Mouse (Mus musculus) myocyte (in vitro differentiated cells): ENCODE data around the gene Epsti1. TPM values are rescaled to one million over a fixed set of nuclear protein-coding genes. Genes with fewer than 3 reads are reported as not detected.

ENCODE experiments used
- H3K27me3 ChIP-seq: one replicate; pipeline ENCODE4 v1.6.1; 2011; ENCODE audit not compliant: control insufficient read depth, insufficient read depth, insufficient read length
- H3K36me3 ChIP-seq: one replicate; pipeline ENCODE4 v1.6.1; 2011; ENCODE audit not compliant: control insufficient read depth, insufficient read depth
- H3K4me2 ChIP-seq: one replicate; pipeline ENCODE4 v1.6.1; 2011; ENCODE audit warnings: low read depth, control low read depth
- H3K4me3 ChIP-seq: one replicate; pipeline ENCODE4 v1.5.1; 2011; ENCODE audit warnings: mild to moderate bottlenecking, control low read depth, moderate library complexity
- H3K79me2 ChIP-seq: one replicate; pipeline ENCODE4 v1.6.1; 2011; ENCODE audit not compliant: control insufficient read depth, insufficient read depth
- H3ac ChIP-seq: one replicate; pipeline ENCODE4 v1.6.1; 2011; ENCODE audit not compliant: control insufficient read depth, insufficient read length
- CEBPB ChIP-seq: IDR thresholded peaks from 2 replicates; pipeline ENCODE4 v1.6.1; 2011; ENCODE audit warnings: mild to moderate bottlenecking, moderate library complexity; ENCODE audit not compliant: poor library complexity, insufficient read depth, severe bottlenecking
- E2F4 ChIP-seq: IDR thresholded peaks from one replicate; pipeline ENCODE4 v1.6.1; 2011; ENCODE audit warnings: mild to moderate bottlenecking, control low read depth, moderate library complexity; ENCODE audit not compliant: insufficient read depth
- MAX ChIP-seq: IDR thresholded peaks from one replicate; pipeline ENCODE4 v1.6.1; 2011; ENCODE audit warnings: low read depth, mild to moderate bottlenecking, control low read depth
- MYOD1 ChIP-seq, 3 experiments: IDR thresholded peaks; one replicate each; pipeline ENCODE4 v1.6.1; 2011; ENCODE audit warnings: control low read depth in 2 of 3, low read depth in 2 of 3, mild to moderate bottlenecking in 2 of 3, moderate library complexity in 1 of 3; ENCODE audit not compliant: insufficient read length in 2 of 3, control insufficient read depth in 1 of 3
- MYOG ChIP-seq, 3 experiments: IDR thresholded peaks; one replicate each; pipeline ENCODE4 v1.6.1; 2011; ENCODE audit warnings: control low read depth in 2 of 3, low read depth in 2 of 3, mild to moderate bottlenecking in 2 of 3; ENCODE audit not compliant: insufficient read length in 2 of 3, control insufficient read depth in 1 of 3, insufficient read depth in 1 of 3
- POLR2A ChIP-seq: IDR thresholded peaks from one replicate; pipeline ENCODE4 v1.6.1; 2011; ENCODE audit warnings: low read depth, mild to moderate bottlenecking, control low read depth, moderate library complexity; ENCODE audit not compliant: insufficient read length
- POLR2AphosphoS2 ChIP-seq: IDR thresholded peaks from one replicate; pipeline ENCODE4 v1.6.1; 2011; ENCODE audit warnings: low read depth, control low read depth; ENCODE audit not compliant: insufficient read length
- REST ChIP-seq: IDR thresholded peaks from one replicate; pipeline ENCODE4 v1.6.1; 2011; ENCODE audit warnings: mild to moderate bottlenecking, control low read depth, moderate library complexity; ENCODE audit not compliant: insufficient read depth, insufficient read length
- SRF ChIP-seq: IDR thresholded peaks from one replicate; pipeline ENCODE4 v1.6.1; 2011; ENCODE audit warnings: low read depth; ENCODE audit not compliant: control insufficient read depth, insufficient read length
- TCF12 ChIP-seq: IDR thresholded peaks from one replicate; pipeline ENCODE4 v1.6.1; 2011; ENCODE audit warnings: mild to moderate bottlenecking, control low read depth; ENCODE audit not compliant: poor library complexity, insufficient read depth, severe bottlenecking
- TCF3 ChIP-seq: IDR thresholded peaks from one replicate; pipeline ENCODE4 v1.6.1; 2011; ENCODE audit warnings: low read depth, control low read depth; ENCODE audit not compliant: insufficient read length
- USF1 ChIP-seq: IDR thresholded peaks from one replicate; pipeline ENCODE4 v1.6.1; 2011; ENCODE audit warnings: low read depth, mild to moderate bottlenecking, control low read depth, moderate library complexity
- polyA plus RNA-seq: library from polyadenylated mRNA; unstranded; fragments of >200 nt; fragmentation: generic; extraction: Trizol; gene quantifications from one replicate; pipeline ENCODE4 v1.2.1, GENCODE M21; 2012; ENCODE audit warnings: missing spikeins

Epsti1 gene
- polyA plus RNA-seq, 1 experiment = 0.07 TPM

GRCm38 (mm10) chr14:78015540-78016321, 111.7 kb downstream of the Epsti1 start:
- Histone ChIP-seq H3K27me3 (no peaks in the 10 kb centered on the region), H3K4me3 (no peak overlapping the region), H3K4me2 (no peak overlapping the region), H3K36me3 (no peaks in the 10 kb centered on the region), H3K79me2 (no peaks in the 10 kb centered on the region), H3ac (no peak overlapping the region)
- TF ChIP-seq POLR2AphosphoS2 (no peak), USF1 (no peak), MYOD1 (IDR thresholded peaks at IDR 0.05; ENCODE audit: control insufficient read depth in 1 of 3, insufficient read length in 2 of 3, low read depth in 2 of 3) (no peak), MYOG (IDR thresholded peaks at IDR 0.05; ENCODE audit: control insufficient read depth in 1 of 3, insufficient read depth in 1 of 3, insufficient read length in 2 of 3, low read depth in 2 of 3) (no peak), E2F4 (no peak), POLR2A (no peak), CEBPB (no peak), TCF3 (no peak), MAX (no peak), TCF12 (no peak), SRF (no peak), REST (no peak)

GRCm38 (mm10) chr14:78016398-78016797, 112.4 kb downstream of the Epsti1 start:
- H3K27me3 ChIP-seq = no peaks in the 10 kb centered on the region

GRCm38 (mm10) chr14:78019935-78020334, 115.9 kb downstream of the Epsti1 start:
- no peak overlapping the region for H3K4me2 ChIP-seq
- no peak overlapping the region for H3ac ChIP-seq
- no peaks in the 10 kb centered on the region for H3K27me3 ChIP-seq
- no peaks in the 10 kb centered on the region for H3K36me3 ChIP-seq
- H3K79me2 ChIP-seq = no peaks in the 10 kb centered on the region
- TF ChIP-seq MYOD1 (IDR thresholded peaks at IDR 0.05; ENCODE audit: control insufficient read depth in 1 of 3, insufficient read length in 2 of 3, low read depth in 2 of 3) (peak in 1 of 3 experiments; percentile 31), TCF12 (no peak)
- H3K4me3 ChIP-seq = no peak overlapping the region

More at GRCm38 (mm10) chr14:78016398-78016797, 112.4 kb downstream of the Epsti1 start:
- Histone ChIP-seq H3K4me2 (no peak overlapping the region), H3K4me3 (no peak overlapping the region), H3ac (no peak overlapping the region), H3K36me3 (no peaks in the 10 kb centered on the region), H3K79me2 (no peaks in the 10 kb centered on the region)
- no peak for TF ChIP-seq MYOG (IDR thresholded peaks at IDR 0.05; ENCODE audit: control insufficient read depth in 1 of 3, insufficient read depth in 1 of 3, insufficient read length in 2 of 3, low read depth in 2 of 3)
- no peak for TF ChIP-seq USF1
- TF ChIP-seq SRF = no peak
- no peak for TF ChIP-seq TCF3
- TF ChIP-seq POLR2AphosphoS2 = no peak
- no peak for TF ChIP-seq E2F4
- TF ChIP-seq POLR2A = no peak
- TF ChIP-seq TCF12 = no peak
- no peak for TF ChIP-seq MYOD1 (IDR thresholded peaks at IDR 0.05; ENCODE audit: control insufficient read depth in 1 of 3, insufficient read length in 2 of 3, low read depth in 2 of 3)
- TF ChIP-seq CEBPB = no peak
- no peak for TF ChIP-seq MAX
- TF ChIP-seq REST = no peak

- Histone ChIP-seq H3ac (no peak overlapping the region), H3K4me2 (no peak overlapping the region), H3K79me2 (no peaks in the 10 kb centered on the region), H3K36me3 (no peaks in the 10 kb centered on the region), H3K4me3 (no peak overlapping the region), H3K27me3 (no peaks in the 10 kb centered on the region)
- TF ChIP-seq SRF (no peak), CEBPB (no peak), E2F4 (no peak), POLR2A (no peak), TCF3 (no peak), REST (no peak), POLR2AphosphoS2 (no peak), MYOG (IDR thresholded peaks at IDR 0.05; ENCODE audit: control insufficient read depth in 1 of 3, insufficient read depth in 1 of 3, insufficient read length in 2 of 3, low read depth in 2 of 3) (no peak), MAX (no peak), USF1 (no peak), TCF12 (no peak), MYOD1 (IDR thresholded peaks at IDR 0.05; ENCODE audit: control insufficient read depth in 1 of 3, insufficient read length in 2 of 3, low read depth in 2 of 3) (no peak)
Measured at GRCm38 (mm10) chr14:78038876-78039275, 134.8 kb downstream of the Epsti1 start.

DNA sequence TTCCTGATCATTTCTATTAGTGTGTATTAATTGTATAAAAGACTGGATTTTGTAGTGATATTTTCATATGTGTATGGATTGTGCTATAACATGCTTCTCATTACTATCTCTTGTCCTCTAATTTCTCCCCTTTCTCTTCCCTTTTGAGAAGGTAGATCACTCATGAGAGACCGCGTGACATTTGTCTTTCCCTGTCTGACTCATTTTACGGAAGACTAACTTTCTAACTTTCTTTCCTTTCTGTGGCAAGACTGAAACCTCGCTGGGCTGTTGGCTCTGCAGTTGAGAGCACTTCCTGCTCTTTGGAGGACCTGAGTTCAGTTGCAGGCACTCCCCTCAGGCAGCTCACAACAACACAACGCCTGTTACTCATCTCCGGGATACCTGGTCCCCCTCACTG, 136.6 kb downstream of the Epsti1 start:
- no peaks in the 10 kb centered on the region for H3K36me3 ChIP-seq
- TF ChIP-seq TCF12 = no peak
- H3ac ChIP-seq = no peak overlapping the region
- H3K4me3 ChIP-seq = no peak overlapping the region
- H3K27me3 ChIP-seq = no peaks in the 10 kb centered on the region
- no peaks in the 10 kb centered on the region for H3K79me2 ChIP-seq
- no peak overlapping the region for H3K4me2 ChIP-seq
